Mouse (Mus musculus): ENCODE measurements around the gene Tnfrsf25.

Tnfrsf25 gene

GRCm38 (mm10) chr4:152120311-152121182 is 4.8 kb downstream of the Tnfrsf25 start:
- peak; percentile 53 for DNase-seq (ENCODE audit: low read depth, low spot score)

GRCm38 (mm10) chr4:152121183-152121505 is 5.4 kb downstream of the Tnfrsf25 start:
- DNase-seq (ENCODE audit: low read depth, low spot score), result no peak

GRCm38 (mm10) chr4:152124361-152124961 is 8.7 kb downstream of the Tnfrsf25 start:
- DNase-seq (ENCODE audit: low read depth, low spot score), result no peak

GRCm38 (mm10) chr4:152125161-152126025 is 9.7 kb downstream of the Tnfrsf25 start:
- no peak for DNase-seq (ENCODE audit: low read depth, low spot score)

- DNase-seq (ENCODE audit: low read depth, low spot score), result peak; percentile 63
Observed at GRCm38 (mm10) chr4:152126026-152126920, 10.5 kb downstream of the Tnfrsf25 start.

- no peak for DNase-seq (ENCODE audit: low read depth, low spot score)
Observed at GRCm38 (mm10) chr4:152127884-152128283, 12.2 kb downstream of the Tnfrsf25 start.

GRCm38 (mm10) chr4:152128784-152129183 is 13.1 kb downstream of the Tnfrsf25 start:
- no peak for DNase-seq (ENCODE audit: low read depth, low spot score)

- DNase-seq (ENCODE audit: low read depth, low spot score), result no peak
Observed at GRCm38 (mm10) chr4:152129395-152129930, 13.7 kb downstream of the Tnfrsf25 start.

GRCm38 (mm10) chr4:152130771-152131653 is 15.3 kb downstream of the Tnfrsf25 start:
- peak; percentile 67 for DNase-seq (ENCODE audit: low read depth, low spot score)

- peak; percentile 41 for DNase-seq (ENCODE audit: low read depth, low spot score)
Observed at GRCm38 (mm10) chr4:152131809-152132771, 16.4 kb downstream of the Tnfrsf25 start.

GRCm38 (mm10) chr4:152132772-152133169 is 17.0 kb downstream of the Tnfrsf25 start:
- no peak for DNase-seq (ENCODE audit: low read depth, low spot score)

- no peak for DNase-seq (ENCODE audit: low read depth, low spot score)
Observed at GRCm38 (mm10) chr4:152133213-152133612, 17.5 kb downstream of the Tnfrsf25 start.

- DNase-seq (ENCODE audit: low read depth, low spot score), result peak; percentile 86
Observed at GRCm38 (mm10) chr4:152134507-152134906, 18.8 kb downstream of the Tnfrsf25 start.

- no peak for DNase-seq (ENCODE audit: low read depth, low spot score)
Observed at GRCm38 (mm10) chr4:152135363-152135762, 19.6 kb downstream of the Tnfrsf25 start.

GRCm38 (mm10) chr4:152136112-152136875 is 20.6 kb downstream of the Tnfrsf25 start:
- DNase-seq (ENCODE audit: low read depth, low spot score), result peak; percentile 65

GRCm38 (mm10) chr4:152136876-152137250 is 21.1 kb downstream of the Tnfrsf25 start:
- no peak for DNase-seq (ENCODE audit: low read depth, low spot score)

GRCm38 (mm10) chr4:152138497-152139260 is 22.9 kb downstream of the Tnfrsf25 start:
- peak; percentile 92 for DNase-seq (ENCODE audit: low read depth, low spot score)

All from ZHBTc4 (cell line).